Mouse (Mus musculus) large intestine, adult 2 months (tissue): Measurements from ENCODE around the gene Ocln. TPM values are rescaled to one million over a fixed set of nuclear protein-coding genes. Genes with fewer than 3 reads are reported as not detected.
"Not testable (repeated sequence)": the region's sequence is repeated elsewhere in the genome, so short reads cannot be mapped to it uniquely, and the experiment has no call there.

Experiments
- DNase-seq: peaks from one replicate; pipeline ENCODE4 v3.0.0-alpha.2; 2012; ENCODE audit warnings: low read depth, low spot score
- WGBS: fragments of 180-500 bp; shearing (Covaris S2); methylation state at CpG from one replicate; pipeline ENCODE4 v1.1.7; 2018; 5-methylcytosine and 5-hydroxymethylcytosine counted together
- polyA plus RNA-seq: library from polyadenylated mRNA; depleted of rRNA; stranded (reverse); fragments of >200 nt; gene quantifications from 2 replicates; pipeline ENCODE4 v1.2.3, GENCODE M21; 2012; rRNA removed

Ocln gene
- polyA plus RNA-seq, 1 experiment: 31.6 TPM

DNA sequence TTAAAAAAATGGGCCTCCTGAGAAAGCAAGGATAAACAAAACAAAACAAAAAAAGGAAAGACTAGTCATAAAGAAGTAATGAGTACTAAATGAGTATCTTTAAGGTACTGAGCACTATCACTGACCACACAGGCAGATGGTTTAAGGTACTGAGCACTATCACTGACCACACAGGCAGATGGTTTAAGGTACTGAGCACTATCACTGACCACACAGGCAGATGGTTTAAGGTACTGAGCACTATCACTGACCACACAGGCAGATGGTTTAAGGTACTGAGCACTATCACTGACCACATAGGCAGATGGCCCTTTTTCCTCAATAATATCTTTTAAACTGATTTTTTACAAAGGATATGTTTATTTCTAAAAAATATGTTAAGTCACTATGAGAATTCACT, 52.9 kb downstream of the Ocln start:
- not testable (repeated sequence) for DNase-seq

DNA sequence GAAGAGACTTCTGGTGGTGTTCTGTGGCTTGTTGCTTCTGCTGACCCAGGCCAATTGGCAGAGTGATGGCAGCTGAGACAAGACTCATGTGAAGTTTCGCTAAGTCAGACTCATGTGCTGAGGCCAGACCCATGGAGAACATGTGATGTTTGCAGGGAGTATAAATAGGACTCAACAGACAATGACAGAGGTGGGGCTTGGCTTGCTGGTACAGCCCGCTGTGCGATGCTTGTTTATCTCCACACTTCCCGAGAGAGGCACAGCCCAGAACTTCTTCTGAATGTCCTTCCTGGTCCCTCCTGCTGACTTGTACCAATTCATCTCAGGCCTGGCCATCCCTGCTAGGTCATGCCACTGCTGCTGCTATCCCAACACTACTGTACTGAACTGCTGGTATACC, 57.2 kb downstream of the Ocln start:
- 71% methylated on average over 4 of the region's 4 CpGs for WGBS
- DNase-seq: no peak

GRCm38 (mm10) chr13:100494370-100494769, 58.1 kb downstream of the Ocln start:
- not testable (repeated sequence) for DNase-seq
- WGBS: 75% methylated on average over 8 of the region's 8 CpGs

DNA sequence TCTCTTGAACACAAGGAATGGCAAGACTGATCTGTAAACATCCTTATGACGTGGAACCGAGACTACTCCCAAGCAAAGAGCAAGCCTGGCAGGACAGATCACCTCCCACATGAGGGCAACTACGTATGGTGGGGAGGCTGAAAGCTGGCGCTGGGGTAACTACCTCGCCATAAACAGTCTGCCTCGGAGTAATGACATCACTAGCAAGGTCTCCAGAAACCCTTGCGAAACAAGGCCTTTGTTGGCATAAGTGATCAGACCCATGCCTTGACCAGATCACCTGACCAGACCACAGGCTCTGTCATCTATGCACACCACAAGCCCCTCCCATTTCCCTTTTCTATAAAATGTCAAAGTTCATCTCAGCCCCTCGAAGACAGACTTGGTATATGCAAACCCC, 59.2 kb downstream of the Ocln start:
- WGBS: 24% methylated on average over 8 of the region's 8 CpGs
- no peak for DNase-seq

DNA sequence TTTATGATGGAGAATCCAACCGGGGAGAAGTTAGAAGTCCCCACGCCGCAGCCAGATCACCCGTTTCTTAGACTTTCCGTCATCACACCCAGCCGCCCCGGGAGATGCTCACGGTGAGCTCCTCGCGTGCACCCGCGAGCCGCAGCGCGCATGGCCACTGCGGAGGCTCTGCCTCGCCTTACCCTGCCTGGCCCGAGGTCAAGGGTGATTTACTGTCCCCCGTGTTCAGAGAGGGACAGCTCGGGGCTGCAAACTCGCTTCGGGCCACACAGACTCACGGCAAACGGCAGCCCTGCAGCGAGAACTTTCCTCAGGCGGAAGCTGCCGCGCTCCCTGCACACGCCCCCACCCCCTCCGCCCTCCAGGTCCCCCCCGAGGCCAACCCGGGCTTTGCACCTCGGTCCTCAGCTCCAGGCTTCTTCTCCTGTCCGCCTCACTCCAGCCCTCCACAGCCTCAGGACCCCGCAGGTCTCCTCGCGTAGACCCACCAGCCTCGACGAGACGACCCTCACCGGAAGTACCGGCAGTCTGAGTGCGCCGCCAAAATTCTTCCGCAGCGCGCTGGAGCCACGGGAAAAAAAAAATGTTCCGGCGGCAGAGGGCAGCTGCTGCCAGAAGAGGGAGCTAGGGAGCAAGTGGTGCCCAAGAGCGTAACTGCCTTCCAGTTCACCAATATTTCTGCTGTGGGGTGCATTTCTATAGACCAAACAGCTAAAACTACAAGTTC, 60.3 kb downstream of the Ocln start, which contains the start of gene Gtf2h2:
Gtf2h2 (minus strand) TSS at position 519 of the 727 bp plus-strand sequence.
- peak; percentile 67 for DNase-seq
- WGBS: under 1% methylated on average over 51 of the region's 51 CpGs

DNA sequence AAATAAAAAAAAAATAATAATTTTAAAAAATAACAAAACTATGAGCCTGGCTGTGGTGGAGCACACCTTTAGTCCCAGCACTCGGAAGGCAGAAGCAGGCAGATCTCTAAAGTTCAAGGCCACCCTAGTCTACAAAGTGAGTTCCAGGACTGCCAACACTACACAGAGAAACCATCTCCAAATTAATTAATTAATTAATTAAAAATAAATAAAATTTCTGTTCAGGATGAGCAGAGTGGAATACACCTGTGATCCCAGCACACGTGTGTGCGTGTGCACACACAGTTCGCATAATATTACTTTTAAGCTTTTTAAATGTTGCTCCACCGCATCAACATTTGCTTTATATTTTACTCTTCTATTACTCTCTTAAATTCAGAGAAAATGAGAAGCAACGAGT, 60.9 kb downstream of the Ocln start:
- WGBS: 13% methylated on average over 6 of the region's 6 CpGs
- DNase-seq: no peak

DNA sequence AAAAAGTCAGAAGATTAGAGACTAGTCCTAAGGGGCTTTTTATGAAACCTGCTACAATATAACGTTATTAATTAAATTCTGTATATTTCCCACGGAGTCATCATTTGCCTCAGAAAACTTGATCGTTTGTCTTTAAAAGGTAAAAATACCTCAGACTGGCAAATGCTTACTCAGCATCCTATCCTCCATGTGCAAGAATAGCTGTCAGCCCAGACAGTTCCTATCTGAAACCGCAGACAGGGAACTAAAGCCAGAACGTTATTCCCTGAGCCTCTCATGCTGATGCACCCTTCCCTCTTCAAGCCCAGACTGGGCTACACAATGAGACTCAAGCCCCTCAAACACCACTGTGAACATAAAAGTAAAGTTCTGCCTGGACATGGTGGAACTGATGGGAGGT, 62.1 kb downstream of the Ocln start:
- WGBS: 82% methylated on average over 5 of the region's 5 CpGs
- DNase-seq: no peak

DNA sequence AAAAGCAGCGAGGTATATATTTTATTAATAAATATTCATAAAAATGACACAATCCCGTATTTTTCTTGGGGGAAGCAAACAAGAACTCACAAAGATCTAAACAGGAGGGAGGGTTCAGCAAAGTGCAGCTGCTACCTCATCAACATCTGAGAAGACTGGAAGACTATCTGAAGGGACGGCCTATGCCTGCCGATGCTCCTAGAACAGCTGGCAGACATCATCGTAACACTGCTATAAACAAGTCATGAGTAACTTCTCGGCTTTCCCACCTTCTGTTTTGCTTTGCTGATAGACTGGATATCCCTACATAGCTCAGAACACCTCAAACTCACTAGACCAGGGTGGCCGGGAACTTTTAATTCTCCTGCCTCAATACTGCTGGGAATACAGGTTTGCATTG, 68.9 kb downstream of the Ocln start:
- WGBS: 83% methylated on average over 7 of the region's 7 CpGs
- DNase-seq: no peak

GRCm38 (mm10) chr13:100463527-100464222, 88.8 kb downstream of the Ocln start:
- DNase-seq: peak; percentile 62
- WGBS: 37% methylated on average over 2 of the region's 2 CpGs

DNA sequence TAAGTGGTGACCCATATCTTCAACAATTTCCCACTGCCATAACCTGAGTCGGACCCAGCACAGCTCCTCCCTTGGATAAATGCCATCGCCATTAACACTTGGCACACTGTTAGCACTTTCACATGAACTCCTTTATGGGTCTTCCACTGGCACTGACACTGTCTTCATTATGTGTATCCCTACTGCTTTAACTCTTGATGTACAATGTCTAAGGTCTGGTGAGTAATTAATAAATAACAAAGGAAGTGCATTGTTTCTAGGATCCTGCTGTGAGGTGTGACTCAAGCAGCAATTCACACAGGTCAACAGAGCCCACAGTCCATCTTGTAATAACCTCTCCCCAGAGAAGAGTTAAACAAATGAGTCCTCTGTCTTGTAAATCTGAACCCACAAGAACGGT, 91.2 kb downstream of the Ocln start:
- peak; percentile 76 for DNase-seq
- WGBS: 26% methylated on average over 3 of the region's 3 CpGs

DNA sequence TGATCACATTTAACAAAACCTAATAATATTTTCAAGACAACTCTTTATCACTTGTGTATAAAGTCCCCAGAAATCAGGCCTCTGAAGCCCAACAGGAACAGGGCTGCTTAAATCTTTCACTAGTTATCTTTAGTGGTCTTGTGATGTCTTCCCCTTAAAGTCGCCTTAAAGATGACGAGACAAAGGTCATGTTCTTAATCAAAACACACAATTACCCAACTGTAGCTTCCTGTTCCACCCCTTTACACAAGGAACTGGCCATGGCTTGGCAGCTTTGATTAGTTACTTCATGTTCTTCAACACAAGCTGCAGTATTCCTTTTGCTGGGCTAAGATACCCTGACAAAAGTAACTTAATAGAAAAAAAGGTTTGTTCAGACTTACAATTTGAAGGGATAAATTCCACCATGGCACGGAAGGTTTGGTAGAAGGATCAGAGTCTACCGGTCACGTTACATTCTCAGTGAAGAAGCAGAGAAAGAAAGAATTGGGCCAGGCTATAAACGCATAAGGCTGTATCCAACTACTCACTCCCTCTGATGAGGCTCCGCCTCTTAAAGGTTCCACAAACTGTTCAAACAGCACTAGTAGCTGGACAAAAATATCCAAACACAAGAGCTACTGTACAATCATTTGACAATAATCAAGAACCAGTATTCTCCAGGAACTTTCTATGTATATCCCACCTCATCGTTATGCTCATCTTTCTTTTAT, 99.9 kb downstream of the Ocln start, which contains the start of gene Naip1:
Naip1 (minus strand) TSS at position 455 of the 713 bp plus-strand sequence.
- WGBS: 34% methylated on average over 8 of the region's 8 CpGs
- DNase-seq: peak; percentile 28

- peak; percentile 63 for DNase-seq
- WGBS: 24% methylated on average over 1 of the region's 1 CpGs
Observed at GRCm38 (mm10) chr13:100449495-100449894, 103.0 kb downstream of the Ocln start.

Other genes with a start within 250 kb of the Ocln start
- 54.0 and 61.6 TPM in 2 replicates for gene Naip6, start 235.0 kb downstream of the Ocln start, polyA plus RNA-seq
- gene Naip1, start 99.8 kb downstream of the Ocln start, polyA plus RNA-seq: 18.6 and 19.6 TPM in 2 replicates
- 15.4 and 21.1 TPM in 2 replicates for gene Gtf2h2, start 60.1 kb downstream of the Ocln start, polyA plus RNA-seq
- 22.9 and 25.8 TPM in 2 replicates for gene Marveld2, start 64.3 kb upstream of the Ocln start, polyA plus RNA-seq
- gene Ak6, start 98.3 kb upstream of the Ocln start, polyA plus RNA-seq: 45.5 and 46.5 TPM in 2 replicates
- 3.2 and 3.6 TPM in 2 replicates for gene Rad17, start 98.3 kb upstream of the Ocln start, polyA plus RNA-seq
- gene Taf9, start 98.9 kb upstream of the Ocln start, polyA plus RNA-seq: 1.4 and 1.9 TPM in 2 replicates
- 0.89 and 1.5 TPM in 2 replicates for gene Ccdc125, start 117.0 kb upstream of the Ocln start, polyA plus RNA-seq
- 12.5 and 13.9 TPM in 2 replicates for gene Cdk7, start 178.2 kb upstream of the Ocln start, polyA plus RNA-seq
- 76.6 and 88.6 TPM in 2 replicates for gene Mrps36, start 191.9 kb upstream of the Ocln start, polyA plus RNA-seq
- gene Cenph, start 223.2 kb upstream of the Ocln start, polyA plus RNA-seq: 1.8 and 2.4 TPM in 2 replicates
- gene Ccnb1, start 233.9 kb upstream of the Ocln start, polyA plus RNA-seq: 35.5 and 37.9 TPM in 2 replicates